Mouse (Mus musculus) kidney, postnatal 36 days (tissue): Measurements from ENCODE around the gene Zfp110.
"Not testable (repeated sequence)": the region's sequence is repeated elsewhere in the genome, so short reads cannot be mapped to it uniquely, and the experiment has no call there.

ENCODE experiments used
- DNase-seq, 2 experiments: peaks; one replicate each; pipeline ENCODE4 v3.0.0; 2021 to 2022; ENCODE audit warnings: mixed read lengths in 2 of 2

Zfp110 gene

DNA sequence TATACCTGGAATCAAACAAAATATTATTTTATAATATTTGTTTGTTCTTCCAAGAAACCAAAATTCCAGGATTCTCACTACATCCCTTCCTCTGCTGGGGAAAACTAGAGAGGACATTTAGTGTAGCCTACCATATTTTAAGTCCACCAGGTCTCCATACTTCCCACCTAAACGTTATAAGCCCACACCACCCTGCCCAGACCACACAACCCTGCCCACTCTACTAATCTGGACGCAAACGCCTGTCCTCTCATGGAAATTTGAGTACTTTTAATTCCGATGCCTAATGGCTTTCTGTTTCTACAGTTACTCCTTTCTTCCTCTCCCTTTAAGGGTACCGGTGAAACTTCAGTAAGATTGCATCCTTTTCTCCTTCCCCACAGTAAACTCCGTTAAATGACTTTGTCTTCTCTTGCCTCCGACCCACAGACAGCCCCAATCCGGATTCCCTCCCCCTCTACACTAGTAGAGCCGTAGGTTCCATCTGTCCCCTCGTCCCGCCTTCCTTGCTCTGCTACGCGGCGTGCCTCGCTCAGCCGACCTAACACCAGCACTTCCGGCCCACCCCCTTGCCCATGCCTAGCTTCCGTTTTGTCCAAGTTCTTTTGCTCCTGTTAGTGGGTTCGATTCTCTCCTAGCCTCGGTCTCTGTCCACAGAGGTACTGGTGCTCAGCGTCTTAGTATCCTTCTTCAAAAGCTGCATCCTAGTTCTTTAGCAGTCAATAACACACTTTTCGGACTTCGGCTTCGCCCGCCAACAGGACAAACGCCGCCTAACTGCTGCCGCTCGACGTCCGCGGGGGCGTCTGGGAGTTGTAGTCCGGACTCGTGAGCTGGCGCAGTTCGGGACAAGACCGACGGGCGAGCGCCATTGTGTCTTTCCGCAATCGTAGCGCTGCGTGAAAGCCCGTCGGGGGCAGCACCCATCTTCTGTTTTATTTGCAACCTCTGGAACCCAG is at the start of gene Zfp110:
Gene Zfp110, plus strand, starts transcription at position 600 of the 959 bp plus-strand sequence.
- DNase-seq: peak; percentile 93 to 95

- DNase-seq: no peak
Measured at GRCm38 (mm10) chr7:12787333-12787732, 47.2 kb upstream of the Zfp110 start.

DNA sequence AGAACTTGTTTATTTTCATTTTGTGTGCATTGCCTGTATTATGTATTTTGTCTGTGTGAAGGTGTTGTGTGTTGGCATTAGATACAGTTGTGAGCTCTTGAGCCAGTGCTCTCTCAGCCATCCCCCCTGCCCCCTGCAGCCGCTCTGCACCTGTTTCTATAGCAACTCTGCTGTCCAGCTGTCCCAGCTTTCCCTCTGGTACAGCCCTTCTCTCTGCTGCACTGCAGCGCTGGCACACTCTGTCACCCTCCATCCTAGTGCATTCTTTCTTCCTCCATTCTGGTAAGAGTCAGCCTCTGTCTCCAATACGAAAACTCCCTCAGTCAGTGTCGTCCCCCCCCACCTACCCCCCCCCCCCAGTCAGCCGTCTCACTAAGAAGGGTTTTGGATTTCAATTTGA is 46.5 kb upstream of the Zfp110 start:
- no peak for DNase-seq

DNA sequence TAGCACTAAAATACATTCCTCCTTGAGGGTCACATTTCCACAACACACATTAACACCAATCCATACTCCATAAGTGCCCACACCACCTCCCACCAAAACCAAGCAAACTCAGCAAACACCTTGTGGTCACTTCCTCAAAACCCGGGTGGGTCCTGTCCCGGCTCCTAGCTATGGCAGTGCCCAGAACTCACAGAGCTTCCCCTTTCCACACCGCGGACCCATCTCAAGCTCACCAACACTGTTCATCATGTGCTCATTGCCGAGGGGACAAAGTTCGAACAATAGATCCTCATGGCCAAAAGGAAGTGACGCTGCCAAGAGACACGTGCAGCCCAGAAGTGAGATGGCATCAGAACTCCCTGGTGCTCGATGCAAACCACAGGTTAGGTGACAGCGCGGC is 41.9 kb upstream of the Zfp110 start:
- DNase-seq: not testable (repeated sequence)

DNA sequence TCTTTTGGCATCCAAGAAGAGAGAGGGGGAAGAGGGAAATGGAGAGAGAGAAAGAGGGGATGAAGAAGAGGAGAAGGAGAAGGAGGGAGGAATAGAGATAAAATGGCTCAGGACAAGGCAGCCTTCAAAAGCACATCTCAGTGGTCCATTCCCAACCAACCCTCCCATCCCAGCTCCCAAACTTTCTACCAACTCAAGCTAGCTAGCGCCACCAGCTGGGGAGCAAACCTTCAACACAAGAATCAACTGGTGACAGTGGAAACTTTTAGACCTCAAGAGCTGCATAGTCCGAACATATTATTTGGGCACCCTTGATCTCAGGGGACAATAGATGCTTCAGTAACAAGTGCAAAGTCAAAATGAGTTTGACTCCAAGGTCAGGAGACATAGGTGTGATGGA is 36.6 kb upstream of the Zfp110 start:
- DNase-seq: no peak

DNA sequence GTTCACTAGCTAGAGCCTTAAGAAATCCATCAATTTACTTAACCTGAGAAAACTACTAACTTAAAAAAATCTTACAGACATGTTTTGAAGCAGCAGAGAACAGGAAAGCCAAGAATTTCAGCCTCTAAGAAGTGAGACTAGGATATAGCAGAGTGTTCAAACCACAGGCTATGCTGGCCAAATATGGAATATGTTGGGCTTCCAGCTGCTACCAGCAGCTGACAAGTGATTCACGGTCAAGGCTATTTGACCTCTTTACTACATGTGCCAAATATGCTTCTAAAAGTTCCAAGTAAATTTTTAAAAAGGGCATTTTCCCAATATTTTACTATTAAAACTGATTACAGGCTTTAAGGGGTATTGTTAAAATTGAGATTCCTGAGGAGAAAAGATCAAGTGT is 35.0 kb upstream of the Zfp110 start:
- no peak for DNase-seq

GRCm38 (mm10) chr7:12802866-12803726 is 31.5 kb upstream of the Zfp110 start, which contains the start of gene Zscan18:
Zscan18 (minus strand) TSS chr7:12803635.
- peak; percentile 52 to 70 for DNase-seq

DNA sequence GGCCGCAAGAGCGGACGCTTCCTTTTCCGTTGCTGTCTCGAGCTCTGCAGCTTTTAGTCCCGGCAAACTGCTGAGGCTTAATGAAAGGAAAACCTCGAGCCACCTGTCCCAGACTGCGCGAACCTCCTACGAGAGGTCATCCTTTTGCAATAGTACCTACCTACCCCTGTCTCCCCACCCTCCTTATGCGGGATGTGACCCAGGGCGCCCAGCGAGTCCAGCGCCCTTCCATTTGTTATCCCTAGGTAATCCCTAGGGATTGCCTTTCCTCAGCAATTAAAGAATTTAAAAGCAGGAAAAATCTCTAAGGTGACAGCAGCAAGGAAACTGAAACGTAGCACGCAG is 30.9 kb upstream of the Zfp110 start:
- DNase-seq: no peak

- DNase-seq: no peak
Measured at GRCm38 (mm10) chr7:12815566-12815965, 19.0 kb upstream of the Zfp110 start.

GRCm38 (mm10) chr7:12818521-12819295 is 15.9 kb upstream of the Zfp110 start, which contains the start of gene Zfp329:
Zfp329 (minus strand) TSS chr7:12818858.
- peak; percentile 94 to 95 for DNase-seq

GRCm38 (mm10) chr7:12835193-12835671 is 671 bp downstream of the Zfp110 start:
- peak in 1 of 2 experiments; percentile 41 for DNase-seq

GRCm38 (mm10) chr7:12835779-12836178 is 1.2 kb downstream of the Zfp110 start:
- DNase-seq: no peak

- DNase-seq: peak; percentile 29 to 49
Measured at GRCm38 (mm10) chr7:12874301-12874700, 39.7 kb downstream of the Zfp110 start.

DNA sequence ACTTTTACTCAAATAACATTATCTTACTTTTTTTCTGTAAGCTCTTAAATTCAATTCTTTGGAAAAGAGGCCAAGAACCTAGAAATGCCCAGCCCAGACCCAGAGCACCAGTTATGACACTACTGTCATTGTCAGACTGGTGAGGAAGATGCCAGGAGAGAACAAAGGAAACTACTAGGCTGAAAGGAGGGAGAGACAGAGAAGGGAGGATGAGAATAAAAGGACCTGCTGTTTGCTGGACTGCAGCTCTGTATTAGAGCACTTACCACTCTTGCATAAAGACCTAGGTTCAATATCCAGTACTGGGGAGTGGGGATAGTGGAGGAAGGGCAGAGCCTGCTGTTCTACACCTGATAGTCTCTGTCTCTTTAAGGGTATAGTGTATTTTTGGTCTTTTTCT is 45.5 kb downstream of the Zfp110 start:
- no peak for DNase-seq

DNA sequence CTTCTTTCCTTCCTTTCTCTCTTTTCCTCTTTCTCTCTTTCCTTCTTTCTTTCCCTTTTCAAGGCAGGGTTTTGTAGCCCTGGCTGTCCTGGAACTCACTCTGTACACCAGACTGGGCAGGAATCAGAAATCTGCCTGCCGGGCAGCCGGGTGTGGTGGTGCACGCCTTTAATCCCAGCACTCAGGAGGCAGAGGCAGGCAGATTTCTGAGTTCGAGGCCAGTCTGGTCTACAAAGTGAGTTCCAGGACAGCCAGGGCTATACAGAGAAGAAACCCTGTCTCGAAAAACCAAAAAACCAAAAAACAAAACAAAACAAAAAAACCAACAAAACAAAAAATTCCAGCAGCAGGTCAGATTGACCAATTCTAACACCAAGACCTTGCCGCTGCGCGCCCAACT is 45.9 kb downstream of the Zfp110 start:
- not testable (repeated sequence) for DNase-seq

- peak; percentile 97 for DNase-seq
Measured at GRCm38 (mm10) chr7:12880911-12881660, 46.5 kb downstream of the Zfp110 start, which contains the start of gene Zfp128. Zfp128 (plus strand) TSS chr7:12881177.

- no peak for DNase-seq
Measured at GRCm38 (mm10) chr7:12886563-12887266, 52.2 kb downstream of the Zfp110 start.

- no peak for DNase-seq
Measured at GRCm38 (mm10) chr7:12887585-12887984, 53.0 kb downstream of the Zfp110 start.

- no peak for DNase-seq
Measured at GRCm38 (mm10) chr7:12890928-12891327, 56.4 kb downstream of the Zfp110 start.

DNA sequence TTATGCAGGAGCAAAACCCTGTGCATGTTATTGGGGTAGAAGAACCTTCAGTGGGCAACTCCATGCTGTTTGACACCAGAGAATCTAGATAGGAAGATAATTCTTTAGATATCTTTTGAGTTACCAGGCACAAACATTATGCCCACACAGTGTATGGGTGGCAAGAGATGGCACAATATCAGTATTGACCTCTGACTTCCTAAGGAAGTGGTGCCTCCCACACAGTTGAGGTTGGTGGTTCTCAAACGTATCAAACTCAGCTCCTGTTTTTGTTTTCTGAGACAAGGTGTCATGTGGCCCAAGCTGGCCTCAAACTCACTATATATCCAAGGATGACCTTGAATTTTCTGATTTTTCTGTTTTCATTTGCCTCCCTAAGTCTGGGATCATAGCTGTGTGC is 56.8 kb downstream of the Zfp110 start:
- DNase-seq: no peak
